Mouse (Mus musculus): ENCODE results near the gene Mrps18a. TPM values are rescaled to one million over a fixed set of nuclear protein-coding genes. Genes with fewer than 3 reads are reported as not detected.

The Mrps18a gene
- polyA plus RNA-seq, 1 experiment from 2014 or later = 166 TPM

DNA sequence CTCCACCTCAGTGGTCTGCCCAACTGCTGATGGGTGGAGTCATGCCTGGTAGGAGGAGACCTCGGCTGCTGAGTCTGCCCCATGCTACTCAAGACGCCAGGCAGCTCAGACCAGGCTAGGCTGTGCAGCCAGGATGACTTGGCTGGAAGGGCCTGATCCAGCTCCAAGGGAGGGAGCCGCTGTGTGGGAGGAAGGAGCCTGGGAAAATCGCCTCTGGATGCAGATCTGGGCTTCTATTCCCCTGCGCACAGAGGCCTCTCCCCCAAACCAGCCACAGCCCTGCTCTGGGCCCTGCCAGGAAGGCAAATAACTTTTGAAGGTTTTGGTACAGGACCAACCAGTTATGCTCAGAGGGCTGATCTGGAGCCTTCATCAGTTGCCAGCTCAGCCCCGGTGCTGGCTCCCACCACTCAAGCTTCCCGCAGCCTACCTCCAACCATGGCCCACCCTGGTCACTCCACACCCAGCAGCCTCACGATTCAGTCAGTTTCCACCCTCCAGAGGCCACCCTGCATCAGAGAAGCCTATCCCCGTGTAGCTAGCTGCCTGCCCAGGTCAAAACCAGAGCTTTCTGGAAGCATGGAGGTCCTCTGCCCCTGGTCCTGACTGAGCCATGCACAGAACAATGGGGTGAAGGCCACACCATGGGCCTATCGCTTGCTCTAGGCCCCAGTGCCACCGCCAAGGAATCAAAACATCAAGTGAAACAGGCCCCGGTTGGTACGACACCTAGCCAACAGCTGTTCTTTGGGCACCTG lies 19.1 kb downstream of the Mrps18a start:
- DNase-seq (ENCODE audit: low spot score) = no peak
- Histone ChIP-seq H3K27me3 (ENCODE audit: insufficient read depth, poor library complexity, severe bottlenecking) (peaks cover 11% of the 10 kb centered on the region; the same call in 1 of the 2 replicates), H3K4me3 (no peak overlapping the region), H3K4me1 (peaks cover 20% of the 10 kb centered on the region), H3K27ac (no peak overlapping the region), H3K36me3 (peaks cover 52% of the 10 kb centered on the region), H3K9me3 (no peaks in the 10 kb centered on the region)
- WGBS = 81% methylated on average over 13 of the region's 13 CpGs

- Histone ChIP-seq H3K27me3 (ENCODE audit: insufficient read depth, poor library complexity, severe bottlenecking) (peaks cover 11% of the 10 kb centered on the region; the same call in 1 of the 2 replicates), H3K36me3 (peaks cover 30% of the 10 kb centered on the region), H3K4me1 (peaks cover 17% of the 10 kb centered on the region), H3K9me3 (no peaks in the 10 kb centered on the region), H3K4me3 (no peak overlapping the region), H3K27ac (no peak overlapping the region)
- 17% methylated on average over 12 of the region's 12 CpGs for WGBS
- DNase-seq (ENCODE audit: low spot score) = no peak
These were observed 21.4 kb downstream of the Mrps18a start for GRCm38 (mm10) chr17:46132058-46132718.

DNA sequence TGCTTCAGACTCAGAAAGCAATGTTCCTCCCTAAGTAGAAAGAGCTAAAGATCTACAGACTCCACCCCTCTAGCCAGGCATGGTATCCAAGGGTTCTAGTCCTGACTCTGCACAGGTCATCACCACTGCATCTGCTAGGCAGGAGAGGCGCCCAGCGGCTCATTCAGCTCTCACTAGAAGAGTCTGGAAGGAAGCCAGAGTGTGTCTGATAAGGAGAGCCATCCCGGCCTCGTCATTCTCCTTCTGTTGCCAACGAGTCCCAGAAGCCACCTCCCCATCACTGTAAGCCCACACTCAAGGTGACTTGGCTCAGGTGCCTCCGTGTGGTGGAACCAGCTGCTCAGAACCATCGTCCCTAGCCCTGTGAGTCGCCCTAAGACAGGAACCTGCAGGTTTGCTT lies 22.1 kb downstream of the Mrps18a start:
- no peak for DNase-seq (ENCODE audit: low spot score)
- Histone ChIP-seq H3K27ac (no peak overlapping the region), H3K36me3 (peaks cover 23% of the 10 kb centered on the region), H3K4me1 (peaks cover 17% of the 10 kb centered on the region), H3K27me3 (ENCODE audit: insufficient read depth, poor library complexity, severe bottlenecking) (peaks cover 11% of the 10 kb centered on the region; the same call in 1 of the 2 replicates), H3K4me3 (no peak overlapping the region), H3K9me3 (no peaks in the 10 kb centered on the region)
- WGBS = 46% methylated on average over 8 of the region's 8 CpGs

- WGBS = 61% methylated on average over 8 of the region's 8 CpGs
- no peak overlapping the region for H3K4me3 ChIP-seq
- H3K27ac ChIP-seq = no peak overlapping the region
- no peaks in the 10 kb centered on the region for H3K9me3 ChIP-seq
- H3K4me1 ChIP-seq = peaks cover 20% of the 10 kb centered on the region
- no peak for DNase-seq (ENCODE audit: low spot score)
- H3K36me3 ChIP-seq = no peaks in the 10 kb centered on the region
- H3K27me3 ChIP-seq (ENCODE audit: insufficient read depth, poor library complexity, severe bottlenecking) = no peaks in the 10 kb centered on the region; the same call in 1 of the 2 replicates
These were observed 27.9 kb downstream of the Mrps18a start for GRCm38 (mm10) chr17:46138563-46139236.

GRCm38 (mm10) chr17:46139872-46140271 lies 29.1 kb downstream of the Mrps18a start:
- Histone ChIP-seq H3K4me3 (no peak overlapping the region), H3K4me1 (peaks cover 28% of the 10 kb centered on the region), H3K9me3 (no peaks in the 10 kb centered on the region), H3K27ac (no peak overlapping the region), H3K36me3 (no peaks in the 10 kb centered on the region), H3K27me3 (ENCODE audit: insufficient read depth, poor library complexity, severe bottlenecking) (no peaks in the 10 kb centered on the region; the same call in 1 of the 2 replicates)
- 85% methylated on average over 3 of the region's 3 CpGs for WGBS
- no peak for DNase-seq (ENCODE audit: low spot score)

GRCm38 (mm10) chr17:46143578-46144423 lies 33.0 kb downstream of the Mrps18a start, which contains the start of gene Rsph9:
TSS of gene Rsph9 (minus strand) at chr17:46144216.
- peaks cover 39% of the 10 kb centered on the region for H3K36me3 ChIP-seq
- peak; percentile 96 for DNase-seq (ENCODE audit: low spot score)
- H3K27ac ChIP-seq = peak within 1 kb of the TSS; percentile 75
- peak within 1 kb of the TSS; percentile 63 for H3K4me3 ChIP-seq
- WGBS = 7% methylated on average over 37 of the region's 37 CpGs
- H3K27me3 ChIP-seq (ENCODE audit: insufficient read depth, poor library complexity, severe bottlenecking) = no peaks in the 10 kb centered on the region; the same call in 1 of the 2 replicates
- no peaks in the 10 kb centered on the region for H3K9me3 ChIP-seq
- H3K4me1 ChIP-seq = peaks cover 28% of the 10 kb centered on the region

DNA sequence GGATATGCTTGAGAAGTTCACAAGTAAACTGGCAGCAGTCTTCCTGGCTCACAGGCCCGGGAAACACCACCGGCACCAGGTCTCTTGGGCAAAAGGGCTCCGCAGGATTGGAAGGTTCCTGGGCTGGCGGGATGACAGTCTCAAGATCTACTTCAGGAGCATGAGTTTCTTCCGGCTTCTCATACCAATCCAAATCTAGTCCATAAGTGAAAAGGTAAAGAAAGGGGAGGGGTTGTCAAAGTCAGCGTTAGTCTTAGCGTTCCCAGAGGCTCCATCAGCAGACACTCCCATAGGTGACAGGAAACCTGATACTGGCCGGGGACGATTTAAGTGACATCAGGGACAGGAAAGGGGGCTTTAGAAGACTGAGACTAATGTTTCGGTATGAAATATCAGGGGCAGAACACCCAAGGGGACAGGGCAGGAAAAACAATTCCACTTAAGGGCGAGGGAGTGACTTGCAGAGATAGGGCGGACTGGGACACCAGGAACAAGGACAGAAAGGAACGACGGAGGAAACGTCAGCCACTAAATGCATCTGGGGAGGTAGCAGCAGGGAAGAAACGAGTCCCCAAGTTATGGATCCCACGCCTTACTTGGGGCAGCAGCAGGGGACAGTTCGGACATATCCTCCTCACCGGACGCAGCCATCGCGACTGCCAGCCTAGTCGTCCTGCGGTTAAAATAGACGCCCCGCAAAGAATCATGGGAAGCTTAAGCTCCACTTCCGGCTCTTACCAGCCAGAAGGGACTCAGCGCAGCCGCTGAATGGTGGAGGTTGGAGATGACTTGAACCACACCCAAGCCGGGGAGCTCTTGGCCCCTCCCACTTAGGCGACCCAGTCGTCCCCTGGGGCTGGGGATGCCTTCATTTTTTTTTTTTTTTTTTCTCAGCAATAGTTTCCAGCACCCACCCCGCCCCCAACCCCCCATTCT lies 42.3 kb downstream of the Mrps18a start, which contains the start of gene Mad2l1bp:
Mad2l1bp (minus strand) TSS at position 707 of the 936 bp plus-strand sequence.
- Histone ChIP-seq H3K36me3 (peaks cover 20% of the 10 kb centered on the region), H3K4me1 (peaks cover 18% of the 10 kb centered on the region), H3K27ac (peak within 1 kb of the TSS; percentile 85), H3K9me3 (no peaks in the 10 kb centered on the region), H3K4me3 (peak within 1 kb of the TSS; percentile 72), H3K27me3 (ENCODE audit: insufficient read depth, poor library complexity, severe bottlenecking) (no peaks in the 10 kb centered on the region)
- WGBS = 3% methylated on average over 33 of the region's 33 CpGs
- peak; percentile 97 for DNase-seq (ENCODE audit: low spot score)

DNA sequence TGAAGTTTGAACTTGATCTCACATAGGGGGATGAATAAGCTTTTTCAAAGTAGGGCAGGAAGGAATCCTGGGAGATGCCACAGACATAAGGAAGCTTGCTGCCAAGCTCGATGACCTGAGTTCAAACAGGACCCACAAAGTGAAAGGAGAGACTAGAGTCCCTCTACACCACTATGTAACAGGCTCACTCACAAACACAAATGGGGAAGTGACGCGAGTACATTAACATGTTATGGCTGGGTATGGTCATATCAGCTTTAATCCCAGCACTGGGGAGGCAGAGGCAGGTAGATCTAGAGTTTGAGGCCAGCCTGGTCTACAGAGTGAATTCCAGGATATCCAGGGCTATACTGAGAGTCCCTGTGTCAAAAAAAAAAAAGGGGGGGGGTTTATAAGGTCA lies 43.5 kb downstream of the Mrps18a start:
- Histone ChIP-seq H3K4me1 (peaks cover 22% of the 10 kb centered on the region), H3K9me3 (no peaks in the 10 kb centered on the region), H3K27me3 (ENCODE audit: insufficient read depth, poor library complexity, severe bottlenecking) (no peaks in the 10 kb centered on the region), H3K27ac (no peak overlapping the region), H3K4me3 (no peak overlapping the region), H3K36me3 (peaks cover 8% of the 10 kb centered on the region)
- 93% methylated on average over 3 of the region's 3 CpGs for WGBS
- DNase-seq (ENCODE audit: low spot score) = no peak

- no peaks in the 10 kb centered on the region for H3K27me3 ChIP-seq (ENCODE audit: insufficient read depth, poor library complexity, severe bottlenecking)
- no peak for DNase-seq (ENCODE audit: low spot score)
- H3K36me3 ChIP-seq = peaks cover 2% of the 10 kb centered on the region; the same call in 1 of the 2 replicates
- no peak overlapping the region for H3K4me3 ChIP-seq
- peaks cover 30% of the 10 kb centered on the region for H3K4me1 ChIP-seq
- no peak overlapping the region; the same call in 1 of the 2 replicates for H3K27ac ChIP-seq
- H3K9me3 ChIP-seq = no peaks in the 10 kb centered on the region
- WGBS = 75% methylated on average over 5 of the region's 5 CpGs
These were observed 45.9 kb downstream of the Mrps18a start for GRCm38 (mm10) chr17:46156680-46157079.

GRCm38 (mm10) chr17:46157131-46157530 lies 46.3 kb downstream of the Mrps18a start:
- peak overlapping the region; percentile 31; the same call in 1 of the 2 replicates for H3K27ac ChIP-seq
- H3K27me3 ChIP-seq (ENCODE audit: insufficient read depth, poor library complexity, severe bottlenecking) = no peaks in the 10 kb centered on the region
- no peaks in the 10 kb centered on the region for H3K9me3 ChIP-seq
- no peak overlapping the region for H3K4me3 ChIP-seq
- peaks cover 34% of the 10 kb centered on the region for H3K4me1 ChIP-seq
- no peak for DNase-seq (ENCODE audit: low spot score)
- no peaks in the 10 kb centered on the region for H3K36me3 ChIP-seq
- WGBS = 93% methylated on average over 8 of the region's 8 CpGs

DNA sequence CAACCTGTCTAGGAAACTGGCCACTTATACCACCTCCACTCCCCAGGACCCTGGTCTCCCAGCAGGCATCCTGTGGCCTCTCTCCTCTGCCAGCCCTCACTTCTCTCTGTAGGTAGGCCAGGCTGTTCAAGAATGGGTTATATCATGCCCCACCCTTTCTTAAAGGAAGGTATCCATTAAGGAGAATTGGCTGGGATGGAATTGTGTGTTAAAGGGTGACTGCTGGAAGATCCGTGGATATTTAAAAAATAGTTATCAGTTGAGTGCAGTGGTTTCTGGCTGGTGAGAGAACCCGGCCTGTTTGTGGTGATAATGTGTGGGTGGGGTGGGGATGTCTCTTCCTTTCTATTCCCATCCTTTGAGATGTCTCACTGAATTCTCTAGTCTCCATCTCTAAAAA lies 48.5 kb downstream of the Mrps18a start:
- WGBS = 26% methylated on average over 2 of the region's 2 CpGs
- no peak for DNase-seq (ENCODE audit: low spot score)
- Histone ChIP-seq H3K27ac (peak overlapping the region; percentile 96), H3K4me3 (peak overlapping the region; percentile 95), H3K4me1 (peaks cover 38% of the 10 kb centered on the region), H3K9me3 (no peaks in the 10 kb centered on the region), H3K36me3 (peaks cover 12% of the 10 kb centered on the region), H3K27me3 (ENCODE audit: insufficient read depth, poor library complexity, severe bottlenecking) (no peaks in the 10 kb centered on the region)

All from heart, embryonic 10.5 days (tissue).